Mouse (Mus musculus) lung, embryonic 14.5 days (tissue): ENCODE results near the gene 1700067P10Rik. TPM values are rescaled to one million over a fixed set of nuclear protein-coding genes. Genes with fewer than 3 reads are reported as not detected.

Experiments
- ATAC-seq: fragments of 200-750 bp; cut with Nextera tagmentation; 2 replicates; pipeline ENCODE4 v1.8.0; 2017; ENCODE audit warnings: mild to moderate bottlenecking, moderate TSS enrichment, moderate library complexity; ENCODE audit not compliant: insufficient read depth
- DNase-seq: peaks from one replicate; pipeline ENCODE4 v3.0.0-alpha.2; 2015
- H3K27ac ChIP-seq: fragments of 300-500 bp; sonication (generic); 2 replicates; pipeline ENCODE4 v1.5.1; 2014; ENCODE audit warnings: low read depth, mild to moderate bottlenecking, moderate library complexity
- H3K27me3 ChIP-seq: fragments of 300-500 bp; sonication (generic); 2 replicates; pipeline ENCODE4 v1.6.1; 2014; ENCODE audit warnings: low read length, control low read depth; ENCODE audit not compliant: insufficient read depth
- H3K36me3 ChIP-seq: fragments of 300-500 bp; sonication (generic); 2 replicates; pipeline ENCODE4 v1.6.1; 2014; ENCODE audit warnings: control low read depth; ENCODE audit not compliant: insufficient read depth
- H3K4me1 ChIP-seq: fragments of 300-500 bp; sonication (generic); 2 replicates; pipeline ENCODE4 v1.6.1; 2014; ENCODE audit warnings: antibody characterized with exemption, control low read depth; ENCODE audit not compliant: insufficient read depth
- H3K4me2 ChIP-seq: fragments of 300-500 bp; sonication (generic); 2 replicates; pipeline ENCODE4 v1.6.1; 2014; ENCODE audit warnings: mild to moderate bottlenecking
- H3K4me3 ChIP-seq: fragments of 300-500 bp; sonication (generic); 2 replicates; pipeline ENCODE4 v1.5.1; 2014; ENCODE audit warnings: low read depth, low read length
- H3K9ac ChIP-seq: fragments of 300-500 bp; sonication (generic); 2 replicates; pipeline ENCODE4 v1.6.1; 2014
- H3K9me3 ChIP-seq: fragments of 300-500 bp; sonication (generic); 2 replicates; pipeline ENCODE4 v1.6.1; 2016; ENCODE audit warnings: low read depth, low read length, control low read depth
- CTCF ChIP-seq: IDR thresholded peaks from 2 replicates; pipeline ENCODE4 v1.5.1; 2016; ENCODE audit warnings: antibody characterized with exemption, low read depth
- WGBS: fragments of 180-500 bp; shearing (Covaris S2); extraction: QIAGEN DNeasy Blood & Tissue Kit; methylation state at CpG from one replicate; pipeline ENCODE4 v1.1.7; 2014; 5-methylcytosine and 5-hydroxymethylcytosine counted together
- polyA plus RNA-seq: library from polyadenylated mRNA; unstranded; fragments of >200 nt; fragmentation: Nextera tagmentation; extraction: Ambion mirVana; gene quantifications from 2 replicates; pipeline ENCODE4 v1.2.1, GENCODE M21; 2014

1700067P10Rik gene
- polyA plus RNA-seq, 1 experiment from 2014 or later: not detected

- Histone ChIP-seq H3K9me3 (no peaks in the 10 kb centered on the region), H3K4me1 (no peaks in the 10 kb centered on the region), H3K4me3 (no peak overlapping the region), H3K9ac (no peak overlapping the region), H3K27ac (no peak overlapping the region), H3K4me2 (no peak overlapping the region), H3K36me3 (no peaks in the 10 kb centered on the region), H3K27me3 (no peaks in the 10 kb centered on the region)
- WGBS: 49% methylated on average over 6 of the region's 6 CpGs
- ATAC-seq (no peak), DNase-seq (no peak)
- TF ChIP-seq CTCF: 0 out of 2 replicates have a peak, but pooled peaks have one; percentile 10
Observed at GRCm38 (mm10) chr17:48107862-48108261, 18.7 kb downstream of the 1700067P10Rik start.

GRCm38 (mm10) chr17:48108520-48108919, 19.4 kb downstream of the 1700067P10Rik start:
- H3K4me1 ChIP-seq: no peaks in the 10 kb centered on the region
- DNase-seq: no peak
- no peaks in the 10 kb centered on the region for H3K9me3 ChIP-seq
- 72% methylated on average over 3 of the region's 3 CpGs for WGBS
- no peak overlapping the region for H3K4me3 ChIP-seq
- TF ChIP-seq CTCF: no peak
- no peak for ATAC-seq
- no peak overlapping the region for H3K27ac ChIP-seq
- H3K36me3 ChIP-seq: no peaks in the 10 kb centered on the region
- no peak overlapping the region for H3K9ac ChIP-seq
- H3K4me2 ChIP-seq: no peak overlapping the region
- H3K27me3 ChIP-seq: no peaks in the 10 kb centered on the region

- H3K4me1 ChIP-seq: no peaks in the 10 kb centered on the region
- H3K4me2 ChIP-seq: no peak overlapping the region
- DNase-seq: peak; percentile 70
- H3K27ac ChIP-seq: no peak overlapping the region
- H3K4me3 ChIP-seq: no peak overlapping the region
- 43% methylated on average over 8 of the region's 8 CpGs for WGBS
- H3K9ac ChIP-seq: no peak overlapping the region
- no peaks in the 10 kb centered on the region for H3K9me3 ChIP-seq
- no peaks in the 10 kb centered on the region for H3K27me3 ChIP-seq
- no peaks in the 10 kb centered on the region for H3K36me3 ChIP-seq
- peak; percentile 70 for TF ChIP-seq CTCF
- ATAC-seq: no peak
Observed at GRCm38 (mm10) chr17:48110547-48111287, 21.6 kb downstream of the 1700067P10Rik start.

- Histone ChIP-seq H3K27me3 (no peaks in the 10 kb centered on the region), H3K9me3 (no peaks in the 10 kb centered on the region), H3K4me3 (no peak overlapping the region), H3K4me2 (no peak overlapping the region), H3K36me3 (no peaks in the 10 kb centered on the region), H3K9ac (no peak overlapping the region), H3K4me1 (no peaks in the 10 kb centered on the region), H3K27ac (no peak overlapping the region)
- no peak for TF ChIP-seq CTCF
- ATAC-seq (no peak), DNase-seq (no peak)
- WGBS: 69% methylated on average over 1 of the region's 1 CpGs
Observed at GRCm38 (mm10) chr17:48118570-48118969, 29.5 kb downstream of the 1700067P10Rik start.

GRCm38 (mm10) chr17:48119656-48120055, 30.5 kb downstream of the 1700067P10Rik start:
- peak; percentile 76 for ATAC-seq
- no peaks in the 10 kb centered on the region for H3K4me1 ChIP-seq
- no peak overlapping the region for H3K4me3 ChIP-seq
- no peak overlapping the region for H3K9ac ChIP-seq
- H3K27ac ChIP-seq: no peak overlapping the region
- WGBS: 22% methylated on average over 3 of the region's 3 CpGs
- no peaks in the 10 kb centered on the region for H3K27me3 ChIP-seq
- peak; percentile 97 for TF ChIP-seq CTCF
- H3K9me3 ChIP-seq: no peaks in the 10 kb centered on the region
- H3K36me3 ChIP-seq: no peaks in the 10 kb centered on the region
- H3K4me2 ChIP-seq: no peak overlapping the region
- peak; percentile 92 for DNase-seq

GRCm38 (mm10) chr17:48120456-48120855, 31.3 kb downstream of the 1700067P10Rik start:
- DNase-seq: no peak
- Histone ChIP-seq H3K9ac (no peak overlapping the region), H3K4me3 (no peak overlapping the region), H3K4me1 (no peaks in the 10 kb centered on the region), H3K27ac (no peak overlapping the region), H3K27me3 (no peaks in the 10 kb centered on the region), H3K4me2 (no peak overlapping the region), H3K36me3 (no peaks in the 10 kb centered on the region), H3K9me3 (no peaks in the 10 kb centered on the region)
- 90% methylated on average over 20 of the region's 20 CpGs for WGBS
- no peak for ATAC-seq
- TF ChIP-seq CTCF: no peak

GRCm38 (mm10) chr17:48132810-48133209, 43.7 kb downstream of the 1700067P10Rik start:
- H3K27ac ChIP-seq: no peak overlapping the region
- H3K27me3 ChIP-seq: no peaks in the 10 kb centered on the region
- no peak overlapping the region for H3K4me3 ChIP-seq
- no peak overlapping the region for H3K9ac ChIP-seq
- TF ChIP-seq CTCF: no peak
- H3K9me3 ChIP-seq: no peaks in the 10 kb centered on the region
- ATAC-seq: no peak
- DNase-seq: no peak
- 71% methylated on average over 2 of the region's 2 CpGs for WGBS
- H3K4me2 ChIP-seq: no peak overlapping the region
- no peaks in the 10 kb centered on the region for H3K36me3 ChIP-seq
- H3K4me1 ChIP-seq: no peaks in the 10 kb centered on the region

Other genes with a start within 250 kb of the 1700067P10Rik start
- 37.2 and 42.2 TPM in 2 replicates for gene Foxp4, start 164.7 kb upstream of the 1700067P10Rik start, polyA plus RNA-seq
- gene 1700122O11Rik, start 51.0 kb upstream of the 1700067P10Rik start, polyA plus RNA-seq: not detected in 2 replicates
- gene 9830107B12Rik, start 56.9 kb downstream of the 1700067P10Rik start, polyA plus RNA-seq: not detected in 2 replicates
- gene A530064D06Rik, start 78.0 kb downstream of the 1700067P10Rik start, polyA plus RNA-seq: not detected in 2 replicates
- 0.14 TPM in 1 of 2 replicates, not detected in the other for gene Trem1, start 143.4 kb downstream of the 1700067P10Rik start, polyA plus RNA-seq
- gene Trem3, start 158.5 kb downstream of the 1700067P10Rik start, polyA plus RNA-seq: 0.25 and 0.45 TPM in 2 replicates
- 0.13 TPM in 1 of 2 replicates, not detected in the other for gene Treml4, start 175.0 kb downstream of the 1700067P10Rik start, polyA plus RNA-seq
- gene Treml2, start 210.2 kb downstream of the 1700067P10Rik start, polyA plus RNA-seq: 0.12 and 0.43 TPM in 2 replicates
- gene B430306N03Rik, start 226.8 kb downstream of the 1700067P10Rik start, polyA plus RNA-seq: 0.26 and 0.33 TPM in 2 replicates